Mouse (Mus musculus) thymus, postnatal 0 days (tissue): ENCODE data around the gene Mlf1. TPM values are rescaled to one million over a fixed set of nuclear protein-coding genes. Genes with fewer than 3 reads are reported as not detected.
A peak's percentile ranks its signal among the peaks of the same experiment; 100 is the strongest.

Experiments
- DNase-seq: peaks from one replicate; pipeline ENCODE4 v3.0.0-alpha.2; 2015; ENCODE audit warnings: low spot score
- polyA plus RNA-seq: library from polyadenylated mRNA; unstranded; fragments of >200 nt; fragmentation: Nextera tagmentation; extraction: Ambion mirVana; gene quantifications from 2 replicates; pipeline ENCODE4 v1.2.1, GENCODE M21; 2015

The Mlf1 gene
- polyA plus RNA-seq, result 4.7 and 5.0 TPM in 2 replicates

- DNase-seq, result peak; percentile 87
These were observed at the start of gene Mlf1 for GRCm38 (mm10) chr3:67373872-67374271. Gene Mlf1 (plus strand): TSS chr3:67374097.

GRCm38 (mm10) chr3:67339558-67339957 lies 34.3 kb upstream of the Mlf1 start:
- DNase-seq, result no peak

- no peak for DNase-seq
These were observed 33.0 kb upstream of the Mlf1 start for GRCm38 (mm10) chr3:67340921-67341320.

- DNase-seq, result no peak
These were observed 30.8 kb upstream of the Mlf1 start for GRCm38 (mm10) chr3:67343004-67343662.

- DNase-seq, result peak; percentile 47
These were observed 29.3 kb upstream of the Mlf1 start for GRCm38 (mm10) chr3:67344599-67344998.

GRCm38 (mm10) chr3:67346674-67347073 lies 27.2 kb upstream of the Mlf1 start:
- DNase-seq, result no peak

- DNase-seq, result no peak
These were observed 22.3 kb upstream of the Mlf1 start for GRCm38 (mm10) chr3:67351406-67352127.

GRCm38 (mm10) chr3:67352128-67352762 lies 21.7 kb upstream of the Mlf1 start:
- DNase-seq, result peak; percentile 51

GRCm38 (mm10) chr3:67352763-67353149 lies 21.1 kb upstream of the Mlf1 start:
- DNase-seq, result peak; percentile 32

GRCm38 (mm10) chr3:67358376-67358775 lies 15.5 kb upstream of the Mlf1 start:
- DNase-seq, result no peak

- no peak for DNase-seq
These were observed 7.6 kb upstream of the Mlf1 start for GRCm38 (mm10) chr3:67366087-67366892.

- DNase-seq, result no peak
These were observed 6.4 kb upstream of the Mlf1 start for GRCm38 (mm10) chr3:67367481-67367880.

- DNase-seq, result no peak
These were observed 4.4 kb upstream of the Mlf1 start for GRCm38 (mm10) chr3:67369407-67370079.

GRCm38 (mm10) chr3:67372194-67372593 lies 1.7 kb upstream of the Mlf1 start:
- no peak for DNase-seq

GRCm38 (mm10) chr3:67372781-67373180 lies 1.1 kb upstream of the Mlf1 start:
- no peak for DNase-seq

- no peak for DNase-seq
These were observed 472 bp downstream of the Mlf1 start for GRCm38 (mm10) chr3:67374360-67374778.

- DNase-seq, result no peak
These were observed 1.2 kb downstream of the Mlf1 start, which contains the start of gene Gm17402 for GRCm38 (mm10) chr3:67375063-67375462. Gene Gm17402 (minus strand): TSS chr3:67375163.

- DNase-seq, result no peak
These were observed 4.3 kb downstream of the Mlf1 start for GRCm38 (mm10) chr3:67378215-67378614.

GRCm38 (mm10) chr3:67429338-67429998 lies 55.6 kb downstream of the Mlf1 start:
- DNase-seq, result no peak

GRCm38 (mm10) chr3:67429999-67430380 lies 56.1 kb downstream of the Mlf1 start, which contains the start of gene Gfm1:
Gene Gfm1 (plus strand): TSS chr3:67430096.
- DNase-seq, result peak; percentile 86
